Mouse (Mus musculus): ENCODE measurements around the gene Mtfr2. TPM values are rescaled to one million over a fixed set of nuclear protein-coding genes. Genes with fewer than 3 reads are reported as not detected.

Mtfr2 gene
- polyA plus RNA-seq, 1 experiment from 2014 or later: 1.4 TPM

- Histone ChIP-seq H3K4me3 (ENCODE audit: low read length) (peak overlapping the region; percentile 19), H3K36me3 (ENCODE audit: control insufficient read depth, insufficient read depth) (peaks cover 9% of the 10 kb centered on the region), H3K9ac (ENCODE audit: low read length) (no peak overlapping the region), H3K4me1 (ENCODE audit: control insufficient read depth, insufficient read depth, low read length) (peaks cover 23% of the 10 kb centered on the region), H3K4me2 (ENCODE audit: low read depth, low read length) (peak overlapping the region; percentile 32), H3K27me3 (ENCODE audit: control insufficient read depth, insufficient read depth, low read length) (no peaks in the 10 kb centered on the region), H3K9me3 (replicated peaks; ENCODE audit: control insufficient read depth, low read length) (no peaks in the 10 kb centered on the region), H3K27ac (ENCODE audit: low read length) (no peak overlapping the region)
- ATAC-seq (replicated peaks; ENCODE audit: extremely low read depth, insufficient read depth, low FRiP score): no peak
- 74% methylated on average over 4 of the region's 4 CpGs for WGBS
These were observed 33.6 kb upstream of the Mtfr2 start for GRCm38 (mm10) chr10:20313941-20314340.

- no peaks in the 10 kb centered on the region for H3K9me3 ChIP-seq (replicated peaks; ENCODE audit: control insufficient read depth, low read length)
- ATAC-seq (replicated peaks; ENCODE audit: extremely low read depth, insufficient read depth, low FRiP score): no peak
- no peak overlapping the region for H3K9ac ChIP-seq (ENCODE audit: low read length)
- no peak overlapping the region for H3K4me3 ChIP-seq (ENCODE audit: low read length)
- H3K4me1 ChIP-seq (ENCODE audit: control insufficient read depth, insufficient read depth, low read length): peaks cover 23% of the 10 kb centered on the region
- H3K27ac ChIP-seq (ENCODE audit: low read length): no peak overlapping the region
- peaks cover 15% of the 10 kb centered on the region for H3K36me3 ChIP-seq (ENCODE audit: control insufficient read depth, insufficient read depth)
- no peak overlapping the region for H3K4me2 ChIP-seq (ENCODE audit: low read depth, low read length)
- 42% methylated on average over 2 of the region's 2 CpGs for WGBS
- no peaks in the 10 kb centered on the region for H3K27me3 ChIP-seq (ENCODE audit: control insufficient read depth, insufficient read depth, low read length)
These were observed 32.8 kb upstream of the Mtfr2 start for GRCm38 (mm10) chr10:20314797-20315196.

- peaks cover 20% of the 10 kb centered on the region for H3K36me3 ChIP-seq (ENCODE audit: control insufficient read depth, insufficient read depth)
- no peak overlapping the region for H3K4me3 ChIP-seq (ENCODE audit: low read length)
- no peaks in the 10 kb centered on the region for H3K9me3 ChIP-seq (replicated peaks; ENCODE audit: control insufficient read depth, low read length)
- peaks cover 17% of the 10 kb centered on the region for H3K4me1 ChIP-seq (ENCODE audit: control insufficient read depth, insufficient read depth, low read length)
- no peak overlapping the region for H3K9ac ChIP-seq (ENCODE audit: low read length)
- no peak overlapping the region for H3K27ac ChIP-seq (ENCODE audit: low read length)
- H3K4me2 ChIP-seq (ENCODE audit: low read depth, low read length): 0 out of 2 replicates have a peak overlapping the region, but pooled peaks have one; percentile 2
- no peaks in the 10 kb centered on the region for H3K27me3 ChIP-seq (ENCODE audit: control insufficient read depth, insufficient read depth, low read length)
- no peak for ATAC-seq (replicated peaks; ENCODE audit: extremely low read depth, insufficient read depth, low FRiP score)
- WGBS: 44% methylated on average over 5 of the region's 5 CpGs
These were observed 30.1 kb upstream of the Mtfr2 start for GRCm38 (mm10) chr10:20317466-20317865.

- no peak for ATAC-seq (replicated peaks; ENCODE audit: extremely low read depth, insufficient read depth, low FRiP score)
- H3K4me2 ChIP-seq (ENCODE audit: low read depth, low read length): no peak overlapping the region
- no peak overlapping the region for H3K4me3 ChIP-seq (ENCODE audit: low read length)
- no peak overlapping the region for H3K9ac ChIP-seq (ENCODE audit: low read length)
- H3K36me3 ChIP-seq (ENCODE audit: control insufficient read depth, insufficient read depth): peaks cover 33% of the 10 kb centered on the region
- no peak overlapping the region for H3K27ac ChIP-seq (ENCODE audit: low read length)
- no peaks in the 10 kb centered on the region for H3K9me3 ChIP-seq (replicated peaks; ENCODE audit: control insufficient read depth, low read length)
- H3K27me3 ChIP-seq (ENCODE audit: control insufficient read depth, insufficient read depth, low read length): no peaks in the 10 kb centered on the region
- H3K4me1 ChIP-seq (ENCODE audit: control insufficient read depth, insufficient read depth, low read length): no peaks in the 10 kb centered on the region; the same call in 1 of the 2 replicates
These were observed 21.3 kb upstream of the Mtfr2 start for GRCm38 (mm10) chr10:20326226-20326625.

- 92% methylated on average over 2 of the region's 2 CpGs for WGBS
These were observed 16.3 kb upstream of the Mtfr2 start for GRCm38 (mm10) chr10:20331262-20331661.

GRCm38 (mm10) chr10:20337872-20338271 is 9.7 kb upstream of the Mtfr2 start:
- Histone ChIP-seq H3K9ac (ENCODE audit: low read length) (no peak overlapping the region), H3K4me1 (ENCODE audit: control insufficient read depth, insufficient read depth, low read length) (no peaks in the 10 kb centered on the region), H3K27me3 (ENCODE audit: control insufficient read depth, insufficient read depth, low read length) (no peaks in the 10 kb centered on the region), H3K27ac (ENCODE audit: low read length) (no peak overlapping the region), H3K4me3 (ENCODE audit: low read length) (no peak overlapping the region), H3K9me3 (replicated peaks; ENCODE audit: control insufficient read depth, low read length) (no peaks in the 10 kb centered on the region), H3K4me2 (ENCODE audit: low read depth, low read length) (no peak overlapping the region), H3K36me3 (ENCODE audit: control insufficient read depth, insufficient read depth) (peaks cover 53% of the 10 kb centered on the region)
- 84% methylated on average over 7 of the region's 7 CpGs for WGBS
- ATAC-seq (replicated peaks; ENCODE audit: extremely low read depth, insufficient read depth, low FRiP score): no peak

More at GRCm38 (mm10) chr10:20331262-20331661, 16.3 kb upstream of the Mtfr2 start:
- Histone ChIP-seq H3K9ac (ENCODE audit: low read length) (no peak overlapping the region), H3K4me1 (ENCODE audit: control insufficient read depth, insufficient read depth, low read length) (no peaks in the 10 kb centered on the region), H3K4me3 (ENCODE audit: low read length) (no peak overlapping the region), H3K9me3 (replicated peaks; ENCODE audit: control insufficient read depth, low read length) (no peaks in the 10 kb centered on the region), H3K4me2 (ENCODE audit: low read depth, low read length) (no peak overlapping the region), H3K27me3 (ENCODE audit: control insufficient read depth, insufficient read depth, low read length) (no peaks in the 10 kb centered on the region), H3K36me3 (ENCODE audit: control insufficient read depth, insufficient read depth) (peaks cover 43% of the 10 kb centered on the region), H3K27ac (ENCODE audit: low read length) (no peak overlapping the region)
- no peak for ATAC-seq (replicated peaks; ENCODE audit: extremely low read depth, insufficient read depth, low FRiP score)

- Histone ChIP-seq H3K9ac (ENCODE audit: low read length) (no peak overlapping the region), H3K36me3 (ENCODE audit: control insufficient read depth, insufficient read depth) (peaks cover 30% of the 10 kb centered on the region), H3K27ac (ENCODE audit: low read length) (no peak overlapping the region), H3K4me1 (ENCODE audit: control insufficient read depth, insufficient read depth, low read length) (peaks cover 12% of the 10 kb centered on the region; the same call in 1 of the 2 replicates), H3K27me3 (ENCODE audit: control insufficient read depth, insufficient read depth, low read length) (no peaks in the 10 kb centered on the region), H3K9me3 (replicated peaks; ENCODE audit: control insufficient read depth, low read length) (no peaks in the 10 kb centered on the region), H3K4me2 (ENCODE audit: low read depth, low read length) (no peak overlapping the region), H3K4me3 (ENCODE audit: low read length) (no peak overlapping the region)
- no peak for ATAC-seq (replicated peaks; ENCODE audit: extremely low read depth, insufficient read depth, low FRiP score)
- 57% methylated on average over 1 of the region's 1 CpGs for WGBS
These were observed 1.8 kb upstream of the Mtfr2 start for GRCm38 (mm10) chr10:20345736-20346135.

- Histone ChIP-seq H3K9ac (ENCODE audit: low read length) (no peak overlapping the region), H3K9me3 (replicated peaks; ENCODE audit: control insufficient read depth, low read length) (no peaks in the 10 kb centered on the region), H3K27ac (ENCODE audit: low read length) (no peak overlapping the region), H3K4me3 (ENCODE audit: low read length) (no peak overlapping the region), H3K4me2 (ENCODE audit: low read depth, low read length) (no peak overlapping the region), H3K36me3 (ENCODE audit: control insufficient read depth, insufficient read depth) (peaks cover 14% of the 10 kb centered on the region), H3K27me3 (ENCODE audit: control insufficient read depth, insufficient read depth, low read length) (no peaks in the 10 kb centered on the region), H3K4me1 (ENCODE audit: control insufficient read depth, insufficient read depth, low read length) (peaks cover 12% of the 10 kb centered on the region; the same call in 1 of the 2 replicates)
- 81% methylated on average over 2 of the region's 2 CpGs for WGBS
- ATAC-seq (replicated peaks; ENCODE audit: extremely low read depth, insufficient read depth, low FRiP score): no peak
These were observed 1.3 kb downstream of the Mtfr2 start for GRCm38 (mm10) chr10:20348894-20349293.

GRCm38 (mm10) chr10:20361542-20362449 is 14.2 kb downstream of the Mtfr2 start:
- Histone ChIP-seq H3K4me3 (ENCODE audit: low read length) (no peak overlapping the region), H3K4me1 (ENCODE audit: control insufficient read depth, insufficient read depth, low read length) (no peaks in the 10 kb centered on the region), H3K27ac (ENCODE audit: low read length) (no peak overlapping the region), H3K4me2 (ENCODE audit: low read depth, low read length) (no peak overlapping the region), H3K27me3 (ENCODE audit: control insufficient read depth, insufficient read depth, low read length) (no peaks in the 10 kb centered on the region), H3K9ac (ENCODE audit: low read length) (no peak overlapping the region), H3K9me3 (replicated peaks; ENCODE audit: control insufficient read depth, low read length) (no peaks in the 10 kb centered on the region), H3K36me3 (ENCODE audit: control insufficient read depth, insufficient read depth) (no peaks in the 10 kb centered on the region)
- ATAC-seq (replicated peaks; ENCODE audit: extremely low read depth, insufficient read depth, low FRiP score): no peak; the same call in 1 of the 2 replicates
- 54% methylated on average over 10 of the region's 10 CpGs for WGBS
